Mouse (Mus musculus): ENCODE data around the gene Gm45844. TPM values are rescaled to one million over a fixed set of nuclear protein-coding genes. Genes with fewer than 3 reads are reported as not detected.
"Not testable (repeated sequence)": the region's sequence is repeated elsewhere in the genome, so short reads cannot be mapped to it uniquely, and the experiment has no call there.

The Gm45844 gene
- 3.1 and 5.1 TPM in 2 replicates for polyA plus RNA-seq (2015; fragmentation: Nextera tagmentation; extraction: Ambion mirVana)

GRCm38 (mm10) chr7:7277966-7278567, at the start of gene Gm45844:
Gene Gm45844 (minus strand): TSS chr7:7278289.
- H3K27me3 ChIP-seq; H3K4me1 ChIP-seq; H3K9me3 ChIP-seq (replicated peaks): not testable (repeated sequence)
- Histone ChIP-seq H3K4me2 (peak within 1 kb of the TSS; percentile 40), H3K36me3 (peaks cover 11% of the 10 kb centered on the region), H3K27ac (peak within 1 kb of the TSS; percentile 15), H3K9ac (0 out of 2 replicates have a peak within 1 kb of the TSS, but pooled peaks have one; percentile 1), H3K4me3 (replicated peaks) (peak within 1 kb of the TSS; percentile 33)
- 42% methylated on average over 45 of the region's 45 CpGs for WGBS
- ATAC-seq (replicated peaks; ENCODE audit: low FRiP score) = peak; percentile 100

GRCm38 (mm10) chr7:7295595-7295994, 17.5 kb upstream of the Gm45844 start:
- Histone ChIP-seq H3K27ac (no peak overlapping the region), H3K36me3 (peaks cover 55% of the 10 kb centered on the region), H3K4me2 (no peak overlapping the region), H3K27me3 (no peaks in the 10 kb centered on the region), H3K4me1 (peaks cover 10% of the 10 kb centered on the region), H3K9me3 (replicated peaks) (no peaks in the 10 kb centered on the region), H3K9ac (no peak overlapping the region), H3K4me3 (replicated peaks) (no peak overlapping the region)
- WGBS = 84% methylated on average over 16 of the region's 16 CpGs
- no peak for ATAC-seq (replicated peaks; ENCODE audit: low FRiP score)

GRCm38 (mm10) chr7:7281383-7281782, 3.3 kb upstream of the Gm45844 start:
- ATAC-seq (replicated peaks; ENCODE audit: low FRiP score) = no peak
- WGBS = 43% methylated on average over 1 of the region's 1 CpGs
- no peaks in the 10 kb centered on the region for H3K27me3 ChIP-seq

GRCm38 (mm10) chr7:7277556-7277955, 533 bp downstream of the Gm45844 start:
- H3K27me3 ChIP-seq; H3K4me1 ChIP-seq; H3K36me3 ChIP-seq; H3K9me3 ChIP-seq (replicated peaks); ATAC-seq (replicated peaks; ENCODE audit: low FRiP score): not testable (repeated sequence)
- peak overlapping the region; percentile 15 for H3K27ac ChIP-seq
- 54% methylated on average over 24 of the region's 24 CpGs for WGBS
- 0 out of 2 replicates have a peak overlapping the region, but pooled peaks have one; percentile 1 for H3K9ac ChIP-seq
- peak overlapping the region; percentile 33 for H3K4me3 ChIP-seq (replicated peaks)
- peak overlapping the region; percentile 40 for H3K4me2 ChIP-seq

More at GRCm38 (mm10) chr7:7281383-7281782, 3.3 kb upstream of the Gm45844 start:
- Histone ChIP-seq H3K9me3 (replicated peaks) (peaks cover 3% of the 10 kb centered on the region; the same call in 1 of the 2 replicates), H3K36me3 (peaks cover 34% of the 10 kb centered on the region), H3K27ac (no peak overlapping the region), H3K4me3 (replicated peaks) (no peak overlapping the region), H3K4me1 (no peaks in the 10 kb centered on the region), H3K9ac (no peak overlapping the region), H3K4me2 (no peak overlapping the region)

- not testable (repeated sequence) for H3K4me1 ChIP-seq; H3K9me3 ChIP-seq (replicated peaks); H3K36me3 ChIP-seq; H3K27me3 ChIP-seq; H3K4me2 ChIP-seq; H3K4me3 ChIP-seq (replicated peaks); H3K27ac ChIP-seq; H3K9ac ChIP-seq; ATAC-seq (replicated peaks; ENCODE audit: low FRiP score)
- no CpG with 5 or more reads among the region's 1 CpGs for WGBS
These were observed 30.9 kb downstream of the Gm45844 start, which contains the start of gene Vmn2r29 for GRCm38 (mm10) chr7:7247228-7247627. Gene Vmn2r29 (minus strand): TSS chr7:7247328.

- peak within 1 kb of the TSS; percentile 58 for H3K4me3 ChIP-seq (replicated peaks)
- 2% methylated on average over 24 of the region's 24 CpGs for WGBS
- H3K27ac ChIP-seq = 0 out of 2 replicates have a peak within 1 kb of the TSS, but pooled peaks have one; percentile 18
- not testable (repeated sequence) for H3K9me3 ChIP-seq (replicated peaks); H3K27me3 ChIP-seq; H3K4me1 ChIP-seq; ATAC-seq (replicated peaks; ENCODE audit: low FRiP score)
- H3K4me2 ChIP-seq = peak within 1 kb of the TSS; percentile 61
- H3K36me3 ChIP-seq = peaks cover 13% of the 10 kb centered on the region
- H3K9ac ChIP-seq = peak within 1 kb of the TSS; percentile 64
These were observed 68.6 kb downstream of the Gm45844 start, which contains the start of gene Zfp772 for GRCm38 (mm10) chr7:7209313-7210151. Gene Zfp772 (minus strand): TSS chr7:7209998.

- Histone ChIP-seq H3K4me2 (peak overlapping the region; percentile 59), H3K9ac (no peak overlapping the region), H3K27ac (no peak overlapping the region), H3K4me3 (replicated peaks) (peak overlapping the region; percentile 65), H3K4me1 (no peaks in the 10 kb centered on the region), H3K27me3 (no peaks in the 10 kb centered on the region), H3K9me3 (replicated peaks) (no peaks in the 10 kb centered on the region), H3K36me3 (0 out of 2 replicates have a peak, but pooled peaks cover 1% of the 10 kb centered on the region)
- 10% methylated on average over 18 of the region's 18 CpGs for WGBS
- ATAC-seq (replicated peaks; ENCODE audit: low FRiP score) = peak; percentile 97
These were observed 89.7 kb downstream of the Gm45844 start for GRCm38 (mm10) chr7:7188191-7188942.

- Histone ChIP-seq H3K4me2 (peak overlapping the region; percentile 59), H3K27ac (no peak overlapping the region), H3K27me3 (no peaks in the 10 kb centered on the region), H3K9me3 (replicated peaks) (no peaks in the 10 kb centered on the region), H3K4me3 (replicated peaks) (peak overlapping the region; percentile 65), H3K36me3 (peaks cover 9% of the 10 kb centered on the region), H3K4me1 (no peaks in the 10 kb centered on the region), H3K9ac (no peak overlapping the region)
- 36% methylated on average over 13 of the region's 13 CpGs for WGBS
- peak; percentile 77 for ATAC-seq (replicated peaks; ENCODE audit: low FRiP score)
These were observed 90.5 kb downstream of the Gm45844 start for GRCm38 (mm10) chr7:7187417-7188190.

- Histone ChIP-seq H3K9ac (no peak overlapping the region), H3K4me3 (replicated peaks) (no peak overlapping the region), H3K4me2 (no peak overlapping the region), H3K27me3 (no peaks in the 10 kb centered on the region), H3K9me3 (replicated peaks) (no peaks in the 10 kb centered on the region), H3K4me1 (no peaks in the 10 kb centered on the region), H3K36me3 (peaks cover 25% of the 10 kb centered on the region), H3K27ac (no peak overlapping the region)
- ATAC-seq (replicated peaks; ENCODE audit: low FRiP score) = no peak
- WGBS = 93% methylated on average over 1 of the region's 1 CpGs
These were observed 92.2 kb downstream of the Gm45844 start for GRCm38 (mm10) chr7:7185897-7186296.

GRCm38 (mm10) chr7:7171227-7172147, 106.6 kb downstream of the Gm45844 start, which contains the start of gene Zfp418:
Gene Zfp418 (plus strand): TSS chr7:7171330.
- H3K9ac ChIP-seq = peak within 1 kb of the TSS; percentile 73
- peaks cover 13% of the 10 kb centered on the region for H3K36me3 ChIP-seq
- peaks cover 6% of the 10 kb centered on the region for H3K4me1 ChIP-seq
- 1% methylated on average over 26 of the region's 26 CpGs for WGBS
- H3K27me3 ChIP-seq = no peaks in the 10 kb centered on the region
- peak within 1 kb of the TSS; percentile 82 for H3K27ac ChIP-seq
- peak within 1 kb of the TSS; percentile 67 for H3K4me3 ChIP-seq (replicated peaks)
- H3K9me3 ChIP-seq (replicated peaks) = no peaks in the 10 kb centered on the region
- H3K4me2 ChIP-seq = peak within 1 kb of the TSS; percentile 75
- peak; percentile 99 for ATAC-seq (replicated peaks; ENCODE audit: low FRiP score)

Data from kidney, embryonic 15.5 days (tissue).